Mouse (Mus musculus) right cerebral cortex, postnatal 4 days (tissue): ENCODE data around the gene Gm26558.

Source experiments
- DNase-seq: peaks from one replicate; pipeline ENCODE4 v3.0.0-alpha.2; 2022

Gene Gm26558

DNA sequence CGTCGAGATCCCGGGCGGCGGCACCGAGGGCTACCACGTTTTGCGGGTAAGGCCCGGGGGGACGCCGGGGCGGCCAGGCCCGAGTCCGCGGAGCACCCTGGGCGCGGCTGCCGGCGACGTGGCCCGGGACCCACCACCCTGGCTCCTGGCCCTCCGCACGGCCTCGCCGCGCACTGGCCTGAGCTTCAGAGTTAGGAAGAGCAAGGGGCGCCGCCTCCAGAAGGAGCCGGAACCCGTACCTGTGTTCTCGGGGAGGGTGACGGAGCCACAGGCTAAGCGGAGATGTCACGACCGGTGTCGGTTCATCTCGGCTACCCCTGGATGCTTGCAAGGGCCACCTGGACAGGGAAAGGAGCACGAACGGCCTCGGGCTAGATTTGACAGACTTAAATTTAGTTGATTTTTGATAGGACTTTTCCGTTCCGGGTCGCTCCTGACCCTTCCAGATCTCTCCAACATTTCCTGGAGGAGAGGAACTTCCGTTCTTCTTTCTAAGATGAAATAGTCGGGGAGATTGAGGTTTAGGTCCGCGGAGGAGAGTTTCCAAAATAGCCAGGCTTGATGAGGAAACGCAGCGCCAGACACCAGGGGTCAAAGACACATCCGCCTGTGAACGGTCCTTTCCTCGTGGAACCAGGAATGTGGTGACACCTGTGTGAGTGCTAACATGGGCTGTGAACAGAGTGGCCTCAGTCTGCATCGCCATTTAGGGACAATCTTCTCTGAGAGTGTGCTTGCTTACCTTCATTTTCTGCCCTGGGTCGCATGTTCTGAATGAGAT lies at the start of gene Gm26558:
Gene Gm26558, minus strand, starts transcription at position 394 of the 781 bp plus-strand sequence.
- no peak for DNase-seq

GRCm38 (mm10) chr2:70710878-70711277 lies 49.0 kb upstream of the Gm26558 start:
- no peak for DNase-seq

DNA sequence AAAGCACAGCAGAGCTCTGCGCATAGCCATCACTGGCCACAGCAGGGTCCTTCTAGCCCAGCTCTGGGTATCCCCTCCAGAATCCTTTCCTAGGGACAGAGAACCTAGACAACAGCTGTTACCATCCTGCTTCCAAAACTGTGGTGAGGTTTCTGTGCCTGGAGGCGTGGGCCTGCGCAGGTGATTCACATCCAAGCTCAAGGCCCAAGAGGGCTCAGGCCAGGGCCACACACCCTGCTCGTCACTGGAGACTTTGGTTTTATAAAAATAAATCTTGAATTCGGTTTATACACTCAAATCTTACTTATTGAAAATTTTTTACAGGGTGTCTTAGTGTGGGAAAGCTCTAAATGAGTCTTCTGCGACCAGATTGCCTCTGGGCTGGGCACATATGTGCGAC lies 48.3 kb upstream of the Gm26558 start:
- DNase-seq: no peak

GRCm38 (mm10) chr2:70708986-70709730 lies 47.2 kb upstream of the Gm26558 start:
- no peak for DNase-seq

DNA sequence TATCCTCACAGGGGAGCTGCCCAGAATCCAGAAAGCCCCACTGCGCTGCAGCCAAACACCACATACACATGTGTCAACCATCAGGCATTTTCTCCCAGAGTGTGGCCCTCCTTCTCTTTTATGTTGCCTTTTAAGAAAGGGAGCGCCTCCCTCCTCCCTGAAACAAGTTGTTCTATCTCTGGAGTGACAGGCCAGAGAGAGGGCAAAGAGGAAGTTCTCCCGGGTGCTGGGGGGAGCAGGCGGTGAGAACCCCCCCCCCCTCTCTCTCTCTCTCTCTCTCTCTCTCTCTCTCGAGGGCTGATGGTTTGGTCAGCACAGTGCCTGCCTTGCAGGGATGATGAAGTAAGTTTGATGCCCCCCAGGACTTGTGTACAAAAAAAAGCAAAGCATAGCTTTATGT lies 40.5 kb upstream of the Gm26558 start:
- DNase-seq: no peak

DNA sequence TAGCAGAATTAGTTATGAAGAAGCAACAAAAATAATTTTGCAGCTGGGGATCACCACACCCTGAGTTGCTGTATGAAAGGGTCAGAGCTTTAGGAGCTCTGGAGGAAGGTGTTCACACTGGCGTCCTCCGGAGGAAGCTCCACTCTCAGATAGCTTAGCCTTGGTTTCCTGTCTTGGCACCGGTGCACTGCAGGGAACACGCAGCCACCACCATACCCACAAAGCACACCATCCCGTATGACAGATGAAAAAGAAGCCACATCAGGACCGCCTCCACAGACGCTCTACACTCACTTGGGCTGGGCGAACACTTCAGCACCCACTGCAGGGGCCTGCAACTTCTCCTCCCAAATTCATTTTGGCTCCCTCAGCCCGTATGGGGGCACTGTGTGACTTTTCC lies 39.7 kb upstream of the Gm26558 start:
- no peak for DNase-seq

DNA sequence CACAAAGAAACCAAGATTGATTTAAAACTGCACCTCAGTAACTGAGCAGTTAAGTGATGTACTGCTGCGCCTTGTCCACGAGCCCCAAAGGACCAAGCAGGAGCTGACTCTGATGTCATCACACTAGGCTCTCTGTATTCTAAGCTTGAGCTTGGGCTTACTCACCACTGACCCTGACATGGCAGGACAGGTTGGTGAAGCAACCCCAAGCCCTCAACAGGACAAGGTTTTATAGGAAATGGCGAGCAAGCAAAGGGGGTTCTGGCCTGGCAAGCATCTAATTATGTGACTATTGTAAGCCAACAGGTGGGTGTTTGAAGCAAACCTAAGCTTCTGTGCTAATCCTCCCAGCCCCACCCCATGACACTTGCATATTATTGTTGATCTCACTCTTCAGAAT lies 38.9 kb upstream of the Gm26558 start:
- DNase-seq: no peak

DNA sequence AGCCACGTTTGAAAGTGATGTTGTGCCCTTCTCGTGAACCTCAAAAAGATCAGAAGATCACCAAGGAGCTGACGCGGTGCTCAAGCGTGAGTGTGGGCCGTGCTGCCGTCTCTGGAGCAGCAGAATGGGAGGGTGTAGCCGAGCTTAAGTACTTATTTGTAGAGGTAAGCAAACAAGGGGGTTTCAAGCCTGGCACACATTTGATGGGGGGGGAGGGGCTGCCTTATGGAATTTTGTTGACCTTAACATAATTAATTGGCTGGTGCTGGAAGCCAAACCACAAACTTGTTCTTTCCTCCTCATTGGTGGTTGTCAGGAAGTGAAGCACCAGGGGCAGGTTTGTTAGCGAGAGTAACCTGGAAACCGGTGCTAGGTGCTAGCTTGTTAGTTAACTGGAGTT lies 33.8 kb upstream of the Gm26558 start:
- no peak for DNase-seq

- no peak for DNase-seq
Measured at GRCm38 (mm10) chr2:70690195-70690594, 28.3 kb upstream of the Gm26558 start.

DNA sequence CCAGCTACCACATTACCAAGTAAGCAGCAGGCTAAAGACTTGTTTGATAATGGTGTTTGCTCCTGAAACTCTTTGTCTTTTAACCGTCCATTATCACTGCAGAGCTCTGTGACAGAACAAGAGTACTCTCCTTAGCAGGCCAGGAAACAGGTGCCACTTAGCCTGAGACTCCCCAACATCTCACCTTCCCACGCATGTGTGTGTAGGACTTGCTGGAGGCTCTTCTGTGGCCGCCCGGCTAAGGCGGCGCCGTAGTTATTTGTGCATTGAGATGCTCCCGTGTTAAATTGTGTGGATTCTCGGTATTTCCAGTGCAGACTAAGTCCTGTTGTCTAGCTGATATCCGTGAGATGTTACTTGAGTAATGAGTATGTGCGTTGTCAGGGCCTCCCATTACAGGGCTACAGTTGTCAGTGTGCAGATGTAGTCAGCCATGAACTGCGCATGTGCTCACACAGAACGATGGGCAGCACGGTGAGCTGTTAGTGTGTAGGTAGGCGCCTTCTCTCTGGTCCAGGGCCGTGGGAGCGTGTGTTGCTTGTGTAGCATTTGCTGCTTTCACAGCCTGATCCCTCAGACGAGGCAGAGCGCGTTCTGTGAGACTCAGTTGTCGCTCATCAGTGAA lies 26.7 kb upstream of the Gm26558 start:
- DNase-seq: no peak

- DNase-seq: no peak
Measured at GRCm38 (mm10) chr2:70682324-70682723, 20.4 kb upstream of the Gm26558 start.

DNA sequence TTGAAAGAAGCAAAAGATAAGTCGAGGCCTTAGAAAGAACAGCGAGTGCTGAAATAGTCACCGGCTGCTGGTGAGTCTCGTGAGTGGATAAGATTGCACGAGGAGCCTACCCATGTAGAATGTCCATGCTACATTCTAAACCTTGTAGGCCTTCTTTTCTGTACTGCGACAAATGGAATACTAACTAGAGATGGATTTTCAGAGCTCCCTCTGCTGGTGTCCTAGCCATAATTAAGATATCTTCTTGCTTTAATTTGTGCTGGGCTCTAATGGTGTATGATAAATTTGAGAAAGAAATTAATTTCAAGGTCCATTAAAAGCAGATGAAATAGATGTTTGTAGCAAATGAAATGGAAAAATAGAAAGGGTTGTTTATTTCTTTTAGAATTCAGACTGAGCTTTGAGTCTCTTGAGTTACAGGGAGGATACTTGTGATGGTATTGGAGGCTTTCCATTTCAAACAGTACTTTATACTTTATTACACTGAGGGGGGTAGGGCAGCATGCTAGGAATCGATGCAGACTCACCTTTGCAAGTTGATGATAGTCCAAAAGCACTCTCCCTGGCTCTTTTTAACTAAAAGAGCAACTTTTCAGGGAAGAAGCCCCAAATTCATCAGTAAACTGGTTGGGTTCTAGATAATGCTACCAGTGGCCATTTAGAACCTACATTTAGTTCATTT lies 11.7 kb upstream of the Gm26558 start:
- no peak for DNase-seq

- no peak for DNase-seq
Measured at GRCm38 (mm10) chr2:70672476-70672875, 10.6 kb upstream of the Gm26558 start.

- DNase-seq: no peak
Measured at GRCm38 (mm10) chr2:70669896-70670295, 8.0 kb upstream of the Gm26558 start.

DNA sequence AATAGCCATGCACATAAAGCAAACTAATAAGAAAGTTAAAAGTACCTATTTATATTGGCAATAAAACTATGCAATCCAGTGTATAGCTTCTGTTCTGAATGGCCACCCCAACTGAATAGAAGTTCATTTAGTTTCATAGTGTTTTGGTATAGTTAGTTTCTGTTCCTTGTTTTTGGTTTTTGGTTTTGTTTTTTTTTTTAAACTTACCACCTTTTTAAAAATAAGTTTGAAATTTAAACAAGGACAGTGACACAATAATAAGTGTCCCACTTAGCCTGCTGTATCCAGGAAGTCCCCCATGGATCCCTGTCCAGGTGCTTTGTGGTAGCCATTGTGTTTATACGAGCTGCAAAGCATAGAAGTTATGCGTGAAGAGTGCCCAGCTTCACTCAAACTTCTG lies 7.3 kb upstream of the Gm26558 start:
- no peak for DNase-seq

GRCm38 (mm10) chr2:70667016-70667415 lies 5.1 kb upstream of the Gm26558 start:
- DNase-seq: no peak

GRCm38 (mm10) chr2:70663764-70664163 lies 1.9 kb upstream of the Gm26558 start:
- DNase-seq: no peak

GRCm38 (mm10) chr2:70660887-70661714 lies 807 bp downstream of the Gm26558 start, which contains the start of gene Gorasp2:
TSS of gene Gorasp2 (plus strand) at chr2:70661576.
- peak; percentile 96 for DNase-seq

DNA sequence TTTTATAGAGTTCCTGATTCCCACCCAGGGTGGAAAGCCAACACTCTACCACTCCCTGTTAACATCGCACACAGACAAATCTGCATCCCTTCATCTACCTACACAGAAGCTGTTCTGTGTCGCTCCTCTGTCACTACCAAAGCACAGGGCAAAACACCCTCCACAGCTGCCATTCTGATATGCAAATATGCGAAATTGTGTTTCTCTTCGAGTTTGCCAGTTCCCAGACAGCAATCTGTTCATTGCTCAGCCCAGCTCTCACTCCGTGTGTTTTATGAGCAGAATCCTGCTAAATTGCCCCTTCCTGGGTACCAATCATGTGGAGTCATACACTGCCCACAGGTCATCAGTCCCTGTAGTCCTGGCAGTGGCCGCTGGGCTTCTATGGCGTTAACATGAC lies 4.8 kb downstream of the Gm26558 start:
- no peak for DNase-seq

DNA sequence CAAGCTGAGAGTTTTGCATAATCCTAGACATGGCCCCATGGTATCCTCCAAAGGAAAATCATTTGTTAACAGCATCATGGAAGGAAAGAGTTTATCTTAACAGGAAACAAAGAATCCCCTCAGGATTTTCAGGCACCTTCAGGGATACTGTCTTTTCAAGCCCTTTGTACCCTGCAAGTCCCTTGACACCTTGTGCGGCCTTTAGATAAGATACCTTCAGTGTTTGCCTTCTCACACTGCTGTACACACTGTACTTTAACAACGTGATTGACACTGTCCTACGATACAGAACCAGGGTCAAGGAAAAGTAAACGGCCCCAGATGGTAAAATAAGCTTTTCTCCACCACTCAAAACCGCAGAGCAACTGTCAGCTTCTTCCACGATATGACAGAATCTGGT lies 10.1 kb downstream of the Gm26558 start:
- DNase-seq: no peak

- no peak for DNase-seq
Measured at GRCm38 (mm10) chr2:70649471-70649870, 12.4 kb downstream of the Gm26558 start.

DNA sequence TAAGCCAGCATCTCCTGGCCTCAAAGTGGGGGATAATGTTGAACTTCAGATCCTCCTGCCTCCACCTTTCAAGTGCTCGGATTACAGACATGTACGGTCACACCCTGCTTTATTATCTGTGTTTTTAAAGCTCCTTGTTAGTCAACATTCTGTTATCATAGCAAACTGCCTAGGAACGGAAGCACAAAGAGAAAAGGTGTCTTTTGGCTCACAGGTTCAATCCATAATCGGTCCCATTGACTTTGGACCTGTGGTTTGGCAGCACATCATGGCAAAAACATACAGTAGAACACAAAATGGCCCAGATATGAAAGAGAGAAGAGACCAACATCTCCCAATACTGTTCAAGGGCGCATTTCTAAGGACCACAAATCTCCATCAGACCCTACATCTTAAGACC lies 13.6 kb downstream of the Gm26558 start:
- DNase-seq: no peak
